Mouse (Mus musculus) layer of hippocampus, postnatal 36 days (tissue): ENCODE measurements around the gene Maz. TPM values are rescaled to one million over a fixed set of nuclear protein-coding genes. Genes with fewer than 3 reads are reported as not detected.

Experiments
- DNase-seq, 2 experiments: peaks; one replicate each; pipeline ENCODE4 v3.0.0; 2022
- total RNA-seq, 2 experiments: library from RNA; stranded (reverse); gene quantifications; 2 replicates each; pipeline ENCODE4 v1.2.3; 2021

Gene Maz
- total RNA-seq, result 100 to 1,000 TPM; 258 to 261 TPM

GRCm38 (mm10) chr7:127026984-127027726, at the start of gene Maz:
Maz (minus strand) TSS chr7:127027037.
- DNase-seq, result peak; percentile 99

GRCm38 (mm10) chr7:127076188-127076587, 49.4 kb upstream of the Maz start:
- DNase-seq, result no peak

- no peak for DNase-seq
Measured at GRCm38 (mm10) chr7:127073221-127073620, 46.4 kb upstream of the Maz start.

- DNase-seq, result no peak
Measured at GRCm38 (mm10) chr7:127070871-127071413, 44.1 kb upstream of the Maz start.

GRCm38 (mm10) chr7:127066317-127066716, 39.5 kb upstream of the Maz start:
- no peak for DNase-seq

- no peak for DNase-seq
Measured at GRCm38 (mm10) chr7:127065538-127065937, 38.7 kb upstream of the Maz start.

GRCm38 (mm10) chr7:127055026-127055585, 28.3 kb upstream of the Maz start:
- no peak for DNase-seq

GRCm38 (mm10) chr7:127041851-127042672, 15.2 kb upstream of the Maz start, which contains the start of gene Kif22:
Kif22 (minus strand) TSS chr7:127042471.
- peak; percentile 85 for DNase-seq

- DNase-seq, result no peak
Measured at GRCm38 (mm10) chr7:127031244-127031643, 4.4 kb upstream of the Maz start.

GRCm38 (mm10) chr7:127030172-127030571, 3.3 kb upstream of the Maz start:
- DNase-seq, result no peak

- no peak for DNase-seq
Measured at GRCm38 (mm10) chr7:127027885-127028284, 1.0 kb upstream of the Maz start.

- no peak for DNase-seq
Measured at GRCm38 (mm10) chr7:127026616-127026983, 237 bp downstream of the Maz start.

GRCm38 (mm10) chr7:127026161-127026600, 656 bp downstream of the Maz start:
- DNase-seq, result peak in 1 of 2 experiments; percentile 57

GRCm38 (mm10) chr7:127025556-127026160, 1.2 kb downstream of the Maz start:
- DNase-seq, result no peak

GRCm38 (mm10) chr7:127024755-127025555, 1.9 kb downstream of the Maz start:
- peak; percentile 73 to 82 for DNase-seq

GRCm38 (mm10) chr7:127023896-127024690, 2.7 kb downstream of the Maz start:
- no peak for DNase-seq

GRCm38 (mm10) chr7:127023272-127023691, 3.6 kb downstream of the Maz start:
- DNase-seq, result no peak

- no peak for DNase-seq
Measured at GRCm38 (mm10) chr7:127022528-127023271, 4.1 kb downstream of the Maz start.

GRCm38 (mm10) chr7:127021563-127022527, 5.0 kb downstream of the Maz start:
- no peak for DNase-seq
